Mouse (Mus musculus) small intestine, adult 2 months (tissue): ENCODE results near the gene Msi2. TPM values are rescaled to one million over a fixed set of nuclear protein-coding genes. Genes with fewer than 3 reads are reported as not detected.

Experiments used
- H3K27ac ChIP-seq: fragments of 200-500 bp; 2 replicates; pipeline ENCODE4 v1.5.1; 2012; ENCODE audit warnings: low read depth, low read length, control low read depth, inconsistent platforms; ENCODE audit not compliant: insufficient read depth
- H3K27me3 ChIP-seq: fragments of 200-500 bp; 2 replicates; pipeline ENCODE4 v1.6.1; 2012; ENCODE audit warnings: mild to moderate bottlenecking, moderate library complexity, low read length, inconsistent platforms; ENCODE audit not compliant: control insufficient read depth, insufficient read depth
- H3K36me3 ChIP-seq: fragments of 200-500 bp; 2 replicates; pipeline ENCODE4 v1.6.1; 2012; ENCODE audit warnings: mild to moderate bottlenecking, low read length, control low read depth, inconsistent platforms; ENCODE audit not compliant: control insufficient read depth, insufficient read depth
- H3K4me1 ChIP-seq: fragments of 200-500 bp; 2 replicates; pipeline ENCODE4 v1.6.1; 2012; ENCODE audit warnings: low read length, inconsistent platforms, mixed read lengths; ENCODE audit not compliant: control insufficient read depth, insufficient read depth, insufficient read length
- H3K4me3 ChIP-seq: fragments of 200-500 bp; 2 replicates; pipeline ENCODE4 v1.5.1; 2012; ENCODE audit warnings: low read depth, mild to moderate bottlenecking, control low read depth, inconsistent platforms, low read length, moderate library complexity
- CTCF ChIP-seq: fragments of 200-500 bp; IDR thresholded peaks from 2 replicates; pipeline ENCODE4 v1.5.1; 2012; ENCODE audit warnings: low read depth, mild to moderate bottlenecking, control low read depth, inconsistent platforms, low read length, moderate library complexity, mixed read lengths; ENCODE audit not compliant: insufficient replicate concordance, insufficient read length; ENCODE audit errors: extremely low read depth
- POLR2A ChIP-seq: fragments of 200-500 bp; IDR thresholded peaks from 2 replicates; pipeline ENCODE4 v1.6.1; 2012; ENCODE audit warnings: low read depth, mild to moderate bottlenecking, control low read depth, inconsistent platforms, low read length, moderate library complexity
- WGBS: fragments of 180-500 bp; shearing (Covaris S2); methylation state at CpG from one replicate; pipeline ENCODE4 v1.1.7; 2018; 5-methylcytosine and 5-hydroxymethylcytosine counted together
- polyA plus RNA-seq: library from polyadenylated mRNA; depleted of rRNA; stranded (reverse); fragments of >200 nt; gene quantifications from 2 replicates; pipeline ENCODE4 v1.2.3, GENCODE M21; 2012

Msi2 gene
- polyA plus RNA-seq, 1 experiment = 8.8 TPM

GRCm38 (mm10) chr11:88660404-88660803 is 57.9 kb downstream of the Msi2 start:
- H3K36me3 ChIP-seq = peaks cover 3% of the 10 kb centered on the region; the same call in 1 of the 2 replicates
- no peaks in the 10 kb centered on the region for H3K27me3 ChIP-seq
- WGBS = 77% methylated on average over 9 of the region's 9 CpGs
- no peak overlapping the region for H3K4me3 ChIP-seq
- H3K27ac ChIP-seq = no peak overlapping the region
- TF ChIP-seq CTCF (no peak), POLR2A (no peak)
- H3K4me1 ChIP-seq = no peaks in the 10 kb centered on the region

GRCm38 (mm10) chr11:88658926-88659325 is 59.4 kb downstream of the Msi2 start:
- WGBS = 86% methylated on average over 5 of the region's 5 CpGs
- H3K36me3 ChIP-seq = peaks cover 3% of the 10 kb centered on the region; the same call in 1 of the 2 replicates
- H3K27ac ChIP-seq = no peak overlapping the region
- no peaks in the 10 kb centered on the region for H3K27me3 ChIP-seq
- H3K4me3 ChIP-seq = no peak overlapping the region
- TF ChIP-seq CTCF = no peak
- TF ChIP-seq POLR2A = no peak
- H3K4me1 ChIP-seq = no peaks in the 10 kb centered on the region; the same call in 1 of the 2 replicates

GRCm38 (mm10) chr11:88655786-88656185 is 62.5 kb downstream of the Msi2 start:
- peaks cover 3% of the 10 kb centered on the region for H3K36me3 ChIP-seq
- H3K4me1 ChIP-seq = no peaks in the 10 kb centered on the region; the same call in 1 of the 2 replicates
- H3K27me3 ChIP-seq = no peaks in the 10 kb centered on the region
- H3K27ac ChIP-seq = no peak overlapping the region
- WGBS = 85% methylated on average over 8 of the region's 8 CpGs
- TF ChIP-seq CTCF (no peak), POLR2A (no peak)
- H3K4me3 ChIP-seq = no peak overlapping the region

GRCm38 (mm10) chr11:88655214-88655566 is 63.1 kb downstream of the Msi2 start:
- H3K27me3 ChIP-seq = no peaks in the 10 kb centered on the region
- 78% methylated on average over 3 of the region's 3 CpGs for WGBS
- H3K4me1 ChIP-seq = no peaks in the 10 kb centered on the region; the same call in 1 of the 2 replicates
- TF ChIP-seq POLR2A = no peak
- TF ChIP-seq CTCF = no peak
- no peak overlapping the region for H3K27ac ChIP-seq
- H3K36me3 ChIP-seq = peaks cover 3% of the 10 kb centered on the region
- no peak overlapping the region for H3K4me3 ChIP-seq

GRCm38 (mm10) chr11:88654391-88655213 is 63.7 kb downstream of the Msi2 start:
- 0 out of 2 replicates have a peak overlapping the region, but pooled peaks have one; percentile 7 for H3K27ac ChIP-seq
- H3K4me1 ChIP-seq = no peaks in the 10 kb centered on the region; the same call in 1 of the 2 replicates
- 65% methylated on average over 18 of the region's 18 CpGs for WGBS
- no peak for TF ChIP-seq POLR2A
- TF ChIP-seq CTCF = no peak
- peaks cover 3% of the 10 kb centered on the region for H3K36me3 ChIP-seq
- no peak overlapping the region for H3K4me3 ChIP-seq
- no peaks in the 10 kb centered on the region for H3K27me3 ChIP-seq

- 65% methylated on average over 4 of the region's 4 CpGs for WGBS
- H3K27ac ChIP-seq = no peak overlapping the region
- TF ChIP-seq CTCF (no peak), POLR2A (no peak)
Observed at GRCm38 (mm10) chr11:88650275-88650674, 68.0 kb downstream of the Msi2 start.

GRCm38 (mm10) chr11:88649009-88649408 is 69.3 kb downstream of the Msi2 start:
- TF ChIP-seq POLR2A = no peak
- no peaks in the 10 kb centered on the region for H3K4me1 ChIP-seq
- H3K27ac ChIP-seq = no peak overlapping the region
- 51% methylated on average over 2 of the region's 2 CpGs for WGBS
- H3K36me3 ChIP-seq = no peaks in the 10 kb centered on the region; the same call in 1 of the 2 replicates
- H3K4me3 ChIP-seq = no peak overlapping the region
- no peaks in the 10 kb centered on the region for H3K27me3 ChIP-seq

More at GRCm38 (mm10) chr11:88650275-88650674, 68.0 kb downstream of the Msi2 start:
- Histone ChIP-seq H3K4me1 (no peaks in the 10 kb centered on the region; the same call in 1 of the 2 replicates), H3K36me3 (no peaks in the 10 kb centered on the region; the same call in 1 of the 2 replicates), H3K27me3 (no peaks in the 10 kb centered on the region), H3K4me3 (no peak overlapping the region)

- Histone ChIP-seq H3K27me3 (no peaks in the 10 kb centered on the region), H3K36me3 (no peaks in the 10 kb centered on the region; the same call in 1 of the 2 replicates), H3K4me3 (no peak overlapping the region), H3K4me1 (no peaks in the 10 kb centered on the region), H3K27ac (no peak overlapping the region)
- no peak for TF ChIP-seq CTCF
- WGBS = 65% methylated on average over 5 of the region's 5 CpGs
Observed at GRCm38 (mm10) chr11:88648407-88648806, 69.9 kb downstream of the Msi2 start.
